In genomic region chr1:87880856-87881255, GRCm38 (mm10) we compare ENCODE assay signal across 13 mouse cellular contexts. TPM values are rescaled to one million over a fixed set of nuclear protein-coding genes. Genes with fewer than 3 reads are reported as not detected.
DNase-seq lines count a peak whose midpoint lies in the region; ATAC-seq and TF ChIP-seq lines count a peak whose summit lies in the region.
"Had no signal": no experiment of that assay in that cellular context is flagged by ENCODE, and none has a peak within 500 bp of the region (broad histone marks: within the 10 kb centered on the region; RNA-seq: fewer than 3 reads in every experiment).

No protein-coding gene starts in this region.

- H3K79me2 ChIP-seq in heart, adult 2 months (replicated peaks; ENCODE audit: control insufficient read depth, insufficient read depth, low read length) = peaks cover 11% of the 10 kb centered on the region

- intact Hi-C loops in heart, adult 2 months (cut with DNase I) = loop anchor here (2.0 kb wide), 1 partner anchor 22 kb away; no protein-coding TSS in a partner anchor
- intact Hi-C loops in left cerebral cortex, postnatal 4 days (cut with DNase I) = no loop called here

- 48% methylated on average over 2 of the region's 2 CpGs for WGBS in limb, embryonic 14.5 days
- WGBS in limb, embryonic 10.5 days = 87% methylated on average over 2 of the region's 2 CpGs
- 28% methylated on average over 2 of the region's 2 CpGs for WGBS in heart, adult 2 months
- WGBS in intestine, postnatal 0 days = 69% methylated on average over 2 of the region's 2 CpGs

- H3K36me3 ChIP-seq in limb, embryonic 14.5 days (ENCODE audit: control insufficient read depth, insufficient read depth, low read length) = peaks cover 32% of the 10 kb centered on the region
- peaks cover 48% of the 10 kb centered on the region for H3K36me3 ChIP-seq in limb, embryonic 10.5 days
- H3K36me3 ChIP-seq in heart, adult 2 months (ENCODE audit: control insufficient read depth, insufficient read depth, low read length) = peaks cover 41% of the 10 kb centered on the region
- H3K36me3 ChIP-seq in intestine, postnatal 0 days (ENCODE audit: control insufficient read depth, insufficient read depth) = peaks cover 12% of the 10 kb centered on the region; the same call in 1 of the 2 replicates

- H3K27ac ChIP-seq in limb, embryonic 14.5 days (replicated peaks; ENCODE audit: low read depth, low read length) = no peak overlapping the region
- H3K27ac ChIP-seq in limb, embryonic 10.5 days = no peak overlapping the region
- peak overlapping the region; percentile 81 for H3K27ac ChIP-seq in heart, adult 2 months
- no peak overlapping the region for H3K27ac ChIP-seq in intestine, postnatal 0 days (ENCODE audit: low read depth, low read length)
- H3K27ac ChIP-seq: midbrain, embryonic 10.5 days had no signal

- peak; percentile 15 for DNase-seq in limb, embryonic 14.5 days (ENCODE audit: low spot score)
- DNase-seq in limb, embryonic 10.5 days (ENCODE audit: low spot score) = no peak
- DNase-seq in heart, adult 2 months = peak; percentile 46 to 48
- DNase-seq in heart, postnatal 4 days = peak; percentile 45
- peak; percentile 38 for DNase-seq in lung, postnatal 25 days (ENCODE audit: low spot score)
- DNase-seq in frontal cortex, postnatal 10 days (ENCODE audit: low spot score in 2 of 2) = no peak
- no peak for DNase-seq in left cerebral cortex, postnatal 4 days
- DNase-seq: liver; thymus, adult 2 months had no signal

- H3K9me3 ChIP-seq in limb, embryonic 14.5 days (ENCODE audit: control insufficient read depth, low read length) = no peaks in the 10 kb centered on the region
- H3K9me3 ChIP-seq in limb, embryonic 10.5 days (replicated peaks) = no peaks in the 10 kb centered on the region
- no peaks in the 10 kb centered on the region for H3K9me3 ChIP-seq in intestine, postnatal 0 days (ENCODE audit: control insufficient read depth)
- H3K9me3 ChIP-seq: hindbrain, embryonic 13.5 days; midbrain, embryonic 10.5 days had no signal

- TF ChIP-seq CTCF in heart, adult 2 months (IDR thresholded peaks at IDR 0.05) = no peak
- no peak for TF ChIP-seq CTCF in intestine, postnatal 0 days (IDR thresholded peaks at IDR 0.05; ENCODE audit: low read depth)

- no peaks in the 10 kb centered on the region for H3K27me3 ChIP-seq in limb, embryonic 14.5 days (ENCODE audit: control insufficient read depth, insufficient read depth, low read length)
- H3K27me3 ChIP-seq in limb, embryonic 10.5 days (ENCODE audit: low read depth, poor library complexity, severe bottlenecking) = no peaks in the 10 kb centered on the region
- no peaks in the 10 kb centered on the region for H3K27me3 ChIP-seq in heart, adult 2 months (ENCODE audit: control insufficient read depth, insufficient read depth, low read length)
- H3K27me3 ChIP-seq in intestine, postnatal 0 days (replicated peaks; ENCODE audit: control insufficient read depth, insufficient read depth, low read length) = no peaks in the 10 kb centered on the region
- H3K27me3 ChIP-seq: hindbrain, embryonic 13.5 days had no signal

- peak; percentile 50; the same call in 1 of the 2 replicates for ATAC-seq in limb, embryonic 14.5 days (ENCODE audit: low FRiP score, low read depth)
- no peak for ATAC-seq in intestine, postnatal 0 days
- ATAC-seq: activated CD4-positive, CD25-positive, alpha-beta regulatory T cell, adult 4 months had no signal

- H3K4me2 ChIP-seq in limb, embryonic 14.5 days (replicated peaks; ENCODE audit: low read depth, low read length, severe bottlenecking) = no peak overlapping the region
- H3K4me2 ChIP-seq in intestine, postnatal 0 days (replicated peaks; ENCODE audit: low read depth) = no peak overlapping the region
- H3K4me2 ChIP-seq: hindbrain, embryonic 13.5 days had no signal

- H3K4me1 ChIP-seq in limb, embryonic 14.5 days (ENCODE audit: control insufficient read depth, insufficient read depth, low read length) = peaks cover 30% of the 10 kb centered on the region
- H3K4me1 ChIP-seq in limb, embryonic 10.5 days = peaks cover 13% of the 10 kb centered on the region
- H3K4me1 ChIP-seq in heart, adult 2 months (ENCODE audit: control insufficient read depth, insufficient read depth, low read length) = peaks cover 31% of the 10 kb centered on the region
- H3K4me1 ChIP-seq in intestine, postnatal 0 days (replicated peaks; ENCODE audit: control insufficient read depth, insufficient read depth, low read length) = peaks cover 5% of the 10 kb centered on the region; the same call in 1 of the 2 replicates

- H3K4me3 ChIP-seq in limb, embryonic 14.5 days (replicated peaks; ENCODE audit: low read length) = no peak overlapping the region
- no peak overlapping the region for H3K4me3 ChIP-seq in limb, embryonic 10.5 days
- H3K4me3 ChIP-seq in heart, adult 2 months = no peak overlapping the region
- no peak overlapping the region for H3K4me3 ChIP-seq in intestine, postnatal 0 days (ENCODE audit: low read depth, low read length)
- H3K4me3 ChIP-seq: hindbrain, embryonic 13.5 days; midbrain, embryonic 10.5 days had no signal

- no peak for TF ChIP-seq POLR2A in limb, embryonic 14.5 days (IDR thresholded peaks at IDR 0.05; ENCODE audit: borderline replicate concordance, extremely low read depth, insufficient read depth, insufficient read length)
- TF ChIP-seq POLR2A in heart, adult 2 months (IDR thresholded peaks at IDR 0.05; ENCODE audit: insufficient read depth, low read depth, low read length) = no peak

- H3K9ac ChIP-seq in limb, embryonic 14.5 days (ENCODE audit: low read depth, low read length, severe bottlenecking) = no peak overlapping the region
- H3K9ac ChIP-seq in heart, adult 2 months (ENCODE audit: low read depth, low read length) = no peak overlapping the region
- H3K9ac ChIP-seq in intestine, postnatal 0 days (ENCODE audit: low read depth, low read length) = no peak overlapping the region
- H3K9ac ChIP-seq: hindbrain, embryonic 13.5 days had no signal

- TF ChIP-seq EP300 in heart, adult 2 months (IDR thresholded peaks at IDR 0.05; ENCODE audit: insufficient read depth, low read depth, low read length) = 0 out of 2 replicates have a peak, but pooled peaks have one; percentile 17

RNA-seq across cellular contexts. Expression of gene Dgkd, which starts 27.8 kb away (rescaled TPM):
- 35.5 and 38.7 TPM in 2 replicates for polyA plus RNA-seq in limb, embryonic 14.5 days (2012; rRNA removed)
- polyA plus RNA-seq in limb, embryonic 14.5 days (2014; fragmentation: Nextera tagmentation; extraction: Ambion mirVana) = 26.7 and 30.2 TPM in 2 replicates
- 38.8 and 39.7 TPM in 2 replicates for polyA plus RNA-seq in limb, embryonic 10.5 days (2016; fragmentation: Nextera tagmentation; extraction: Ambion mirVana)
- total RNA-seq in heart, adult 2 months (2021) = 10 to 100 TPM; 40.8 to 47.3 TPM
- polyA plus RNA-seq in heart, adult 2 months (2012; rRNA removed) = 23.5 and 34.7 TPM in 2 replicates
- total RNA-seq in heart, postnatal 4 days (2021) = 10 to 100 TPM; 53.4 to 55.2 TPM
- total RNA-seq in left cerebral cortex, postnatal 4 days (2021) = 100 to 1,000 TPM; 132 to 138 TPM
- polyA plus RNA-seq in intestine, postnatal 0 days (2015; fragmentation: Nextera tagmentation; extraction: Ambion mirVana) = 20.2 and 24.1 TPM in 2 replicates

Comparison
In these comparisons a context has a peak if more than half of its experiments do, and no peak if none do; other contexts are left out.
1. DNase-seq: peak in limb, embryonic 14.5 days (single experiment), heart, adult 2 months (2 of 2), heart, postnatal 4 days (single experiment) and lung, postnatal 25 days (single experiment); none in limb, embryonic 10.5 days (single experiment), frontal cortex, postnatal 10 days (0 of 2) and left cerebral cortex, postnatal 4 days (single experiment).